Mouse (Mus musculus) left cerebral cortex, postnatal 4 days (tissue): Measurements from ENCODE around the gene Tbc1d2b. TPM values are rescaled to one million over a fixed set of nuclear protein-coding genes. Genes with fewer than 3 reads are reported as not detected.

Experiments used
- DNase-seq: peaks from one replicate; pipeline ENCODE4 v3.0.0-alpha.2; 2022
- intact Hi-C: fragments of 180-260 bp; cut with DNase I; formaldehyde crosslinking; loops from one replicate; pipeline ENCODE4 v1.15.1; 2025
- total RNA-seq, 2 experiments: library from RNA; stranded (reverse); gene quantifications; 2 replicates each; pipeline ENCODE4 v1.2.3; 2021

Tbc1d2b gene
- total RNA-seq, 2 experiments from 2014 or later, result 16.8 to 21.9 TPM

DNA sequence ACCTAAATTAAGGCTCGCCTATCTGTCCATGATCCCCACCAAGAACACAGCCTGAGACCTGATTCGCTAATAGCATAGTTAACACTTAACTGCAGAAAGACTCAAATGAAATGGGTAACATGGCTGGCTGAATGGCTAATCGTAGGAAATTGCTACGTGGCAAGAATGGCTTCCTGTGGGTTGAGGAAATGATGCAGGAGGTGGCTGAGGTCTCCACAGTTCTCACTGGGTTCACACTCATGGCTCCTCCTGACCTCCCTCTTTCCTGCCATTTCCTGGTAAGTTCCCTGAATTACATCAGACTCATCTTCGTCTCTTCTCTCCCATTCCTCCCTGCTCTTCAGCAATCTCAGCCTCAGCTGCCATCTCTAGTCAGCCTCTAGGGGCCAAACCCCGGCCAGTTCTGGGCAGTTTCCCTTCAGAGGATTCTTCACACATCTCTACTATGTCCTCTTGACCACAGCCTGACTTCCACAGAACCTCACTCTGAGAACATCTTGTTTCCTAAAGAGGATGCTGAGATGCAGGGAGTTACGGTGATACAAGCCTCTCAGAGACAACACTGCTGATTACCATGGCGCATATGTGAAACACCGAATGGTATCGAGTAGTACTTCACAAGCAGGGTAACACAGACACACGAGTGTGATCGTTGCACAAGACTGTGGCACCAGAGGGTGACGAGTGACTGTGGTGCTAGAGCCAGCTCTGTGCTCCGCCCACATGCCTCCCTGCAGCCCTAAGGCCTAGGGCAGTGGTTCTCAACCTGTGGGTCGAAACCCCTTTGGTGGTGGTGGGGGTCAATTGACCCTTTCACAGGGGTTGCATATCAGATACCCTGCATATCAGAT is 26.1 kb downstream of the Tbc1d2b start:
- intact Hi-C loops, result no loop called here

DNA sequence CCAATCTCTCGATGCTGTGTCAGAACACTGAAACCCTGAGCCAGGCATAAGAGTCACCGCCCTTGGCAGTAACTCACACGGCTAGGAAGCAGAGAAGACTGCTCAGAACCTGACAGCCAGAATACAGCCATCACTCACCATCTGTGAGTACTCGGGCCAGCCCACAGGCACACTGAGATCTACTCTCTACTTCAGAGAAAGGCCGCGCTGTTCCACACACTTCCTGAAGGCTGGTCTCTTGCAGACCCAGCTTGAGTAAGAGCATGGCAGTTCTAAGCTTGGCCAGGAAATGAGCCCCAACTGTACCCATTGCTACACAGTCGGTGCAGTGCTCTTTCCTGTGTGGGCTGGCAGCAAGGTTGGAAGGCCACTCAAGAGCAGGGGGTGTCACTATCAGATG is 27.7 kb downstream of the Tbc1d2b start:
- no peak for DNase-seq
- intact Hi-C loops, result no loop called here

More for the DNA sequence above, 26.1 kb downstream of the Tbc1d2b start:
- DNase-seq, result no peak

DNA sequence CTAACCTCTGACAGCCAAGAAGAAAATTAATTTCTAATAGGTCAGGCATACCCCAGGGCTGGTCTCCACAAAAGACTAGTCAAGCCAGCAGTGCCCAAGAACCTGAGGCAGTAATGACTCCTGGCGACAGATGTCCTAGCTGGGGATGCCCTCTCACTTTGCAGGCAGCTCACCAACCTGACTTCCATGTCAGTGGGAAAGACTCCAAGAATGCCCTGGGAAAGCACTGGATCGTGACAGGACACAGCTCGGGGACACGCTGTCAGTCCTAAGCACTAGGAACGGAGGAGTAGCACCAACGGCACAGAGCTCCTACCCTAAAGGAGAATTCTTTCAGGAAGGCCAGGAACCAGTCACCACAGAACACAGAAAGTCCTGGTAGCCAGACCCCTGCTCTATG is 28.3 kb downstream of the Tbc1d2b start:
- DNase-seq, result no peak
- intact Hi-C loops, result no loop called here

DNA sequence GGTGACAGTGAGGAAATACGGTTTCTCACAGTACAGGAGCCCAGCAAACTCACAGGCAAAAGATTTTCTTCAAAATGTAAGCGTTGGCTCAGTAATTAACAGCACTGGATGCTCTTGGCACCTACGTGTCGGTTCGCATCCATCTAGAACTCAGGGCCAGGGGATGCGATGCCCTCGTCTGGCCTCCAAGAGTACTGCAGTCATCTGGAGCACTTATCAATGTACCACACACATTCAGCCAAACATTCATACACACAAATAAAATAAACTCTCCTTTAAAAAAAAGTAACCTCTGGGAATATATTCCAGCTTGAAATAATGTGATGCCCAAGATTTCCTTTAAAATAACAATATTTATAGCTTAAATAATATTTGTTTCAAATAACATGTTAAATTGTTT is 29.0 kb downstream of the Tbc1d2b start:
- intact Hi-C loops, result no loop called here
- no peak for DNase-seq

DNA sequence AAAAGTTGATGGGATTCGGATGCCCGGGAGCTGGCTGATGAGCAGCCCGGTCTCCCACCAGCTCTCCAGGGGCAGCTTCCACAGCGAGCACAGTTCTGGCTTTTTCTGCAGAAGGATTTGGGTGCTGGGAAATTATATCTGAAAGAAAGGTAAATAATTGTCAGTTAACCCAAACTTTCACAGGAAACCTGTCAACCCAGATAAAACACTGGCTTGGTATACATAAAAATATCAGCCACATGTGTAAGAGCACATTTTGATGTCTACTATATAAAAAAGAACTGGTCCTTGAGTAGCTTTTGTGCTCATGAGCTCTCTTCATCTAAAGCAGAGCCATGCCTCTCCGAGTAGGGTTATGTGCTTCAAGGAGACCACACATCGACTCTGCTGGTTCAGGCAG is 29.6 kb downstream of the Tbc1d2b start:
- DNase-seq, result no peak
- intact Hi-C loops, result no loop called here

DNA sequence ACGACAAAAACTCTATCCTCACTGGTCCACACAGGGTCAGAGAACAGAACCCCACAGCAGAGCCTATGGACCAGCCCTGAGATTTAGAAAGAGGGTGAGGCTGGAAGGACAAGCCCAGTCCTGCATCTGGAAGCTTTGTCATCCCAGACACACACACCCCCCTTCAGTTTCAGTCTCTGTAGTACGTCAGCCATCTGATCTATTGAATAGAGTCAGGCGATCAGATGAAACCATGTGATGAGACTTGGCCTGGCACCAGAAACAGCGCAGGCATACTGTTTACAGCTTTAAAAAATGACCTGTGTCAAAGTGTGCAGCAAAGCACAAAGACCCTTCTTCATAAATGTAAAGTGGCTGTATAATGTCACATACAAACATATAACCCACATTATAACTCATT is 30.0 kb downstream of the Tbc1d2b start:
- no peak for DNase-seq
- intact Hi-C loops, result no loop called here

DNA sequence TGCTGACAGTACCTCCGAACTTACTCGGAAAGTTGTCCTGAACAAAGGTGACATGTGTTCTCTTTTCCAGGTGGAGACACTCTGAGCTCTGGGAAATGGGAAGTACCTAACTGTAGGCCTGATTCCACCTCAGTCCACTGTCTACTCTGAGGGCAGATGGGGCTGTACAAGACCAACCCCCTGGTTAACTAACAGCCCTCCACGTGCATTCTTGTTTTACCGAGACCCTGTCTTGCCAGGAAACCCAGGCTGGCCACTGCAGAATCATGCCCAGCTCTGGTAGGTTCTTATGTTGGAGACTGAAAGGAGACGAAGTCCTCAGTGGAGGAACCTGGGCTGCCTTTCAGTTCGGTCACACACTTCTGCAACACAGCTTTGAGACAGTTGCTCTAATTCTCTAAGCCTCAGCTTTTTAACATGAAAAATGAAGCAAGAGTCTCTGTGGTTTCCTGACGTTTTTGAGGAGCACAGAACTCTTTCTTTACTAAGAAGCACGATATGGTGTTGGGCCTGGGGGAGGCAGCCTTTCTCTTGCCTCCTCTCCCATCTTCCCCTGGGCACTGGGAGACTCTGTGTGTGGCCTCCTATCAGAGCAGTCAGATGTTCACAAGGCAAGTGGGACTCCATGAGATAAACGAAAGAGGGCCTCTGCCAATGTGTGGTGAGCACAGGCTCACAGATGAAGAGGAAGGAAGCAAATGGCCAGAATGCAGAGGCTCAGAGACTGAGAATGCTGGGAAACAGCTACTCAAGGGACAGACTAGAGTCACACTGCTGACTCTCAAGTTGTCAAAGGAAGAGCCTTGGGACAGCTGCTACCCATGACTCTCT is 33.2 kb downstream of the Tbc1d2b start:
- intact Hi-C loops, result no loop called here
- no peak for DNase-seq

DNA sequence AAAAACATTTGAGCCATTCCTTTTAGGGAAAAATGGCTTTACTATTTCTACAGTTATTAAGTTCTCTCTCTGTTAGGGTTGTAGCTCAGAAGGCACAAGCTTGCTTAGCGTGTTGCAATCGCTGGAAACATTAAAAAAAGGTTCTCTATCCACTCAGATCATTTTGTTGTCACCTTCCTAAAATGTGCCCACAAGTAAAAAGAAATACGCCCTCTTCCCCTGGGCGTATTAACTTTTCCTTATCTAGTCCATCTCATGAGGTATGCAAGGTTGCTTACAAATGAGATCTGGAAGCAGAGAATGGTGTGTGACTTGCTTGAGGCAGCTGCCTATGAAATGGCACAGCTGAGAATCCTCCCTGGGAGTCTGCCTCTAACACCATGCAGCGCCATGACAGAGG is 33.8 kb downstream of the Tbc1d2b start:
- intact Hi-C loops, result no loop called here
- no peak for DNase-seq

DNA sequence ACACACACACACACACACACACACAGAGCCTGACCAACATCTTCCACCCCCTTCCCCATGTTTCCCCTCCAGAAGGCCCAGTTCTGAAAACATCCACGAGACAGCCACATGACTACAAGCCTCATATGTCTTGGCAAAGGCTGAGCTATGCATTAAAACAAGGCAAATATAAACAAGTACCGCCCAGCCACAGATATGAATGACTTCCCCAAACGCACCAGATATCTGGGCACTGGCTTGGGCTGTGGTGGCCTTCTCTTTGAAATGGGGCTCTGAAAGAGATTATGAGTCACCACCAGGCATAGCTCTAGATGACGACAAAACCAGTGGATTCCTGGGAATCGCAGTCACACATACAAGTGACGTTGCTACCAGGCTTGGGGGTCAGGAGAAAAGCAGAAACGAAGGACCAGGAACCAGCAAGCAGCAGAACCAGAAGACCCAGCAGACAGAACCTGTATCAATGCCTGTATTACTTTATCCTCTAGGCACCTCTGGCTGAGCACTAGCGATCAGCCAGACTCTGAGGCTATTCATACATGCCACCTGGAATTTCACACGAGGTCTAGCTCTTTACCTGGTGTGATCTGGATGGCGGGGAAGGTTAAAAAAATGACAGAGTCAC is 35.2 kb downstream of the Tbc1d2b start:
- intact Hi-C loops, result no loop called here

DNA sequence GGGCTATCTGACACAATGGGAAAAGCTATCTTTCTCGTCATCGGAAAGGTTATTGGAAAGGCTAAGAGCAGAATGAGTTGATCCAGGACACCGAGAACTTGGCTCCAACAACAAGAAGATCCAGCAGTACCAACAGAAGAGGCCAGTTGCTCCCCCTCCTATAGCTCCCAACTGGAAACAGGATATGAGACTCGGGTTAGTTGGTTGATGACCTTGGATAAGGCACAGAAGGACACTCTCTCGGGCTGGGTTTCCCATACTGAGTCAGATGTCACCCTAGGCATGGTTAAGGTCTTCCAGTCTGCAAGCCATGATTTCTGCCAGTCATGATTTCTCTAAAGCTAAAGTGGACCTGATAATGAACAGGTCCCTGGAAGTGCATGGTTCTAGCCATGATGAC is 35.8 kb downstream of the Tbc1d2b start:
- intact Hi-C loops, result no loop called here
- no peak for DNase-seq

More for the DNA sequence above, 35.2 kb downstream of the Tbc1d2b start:
- no peak for DNase-seq

DNA sequence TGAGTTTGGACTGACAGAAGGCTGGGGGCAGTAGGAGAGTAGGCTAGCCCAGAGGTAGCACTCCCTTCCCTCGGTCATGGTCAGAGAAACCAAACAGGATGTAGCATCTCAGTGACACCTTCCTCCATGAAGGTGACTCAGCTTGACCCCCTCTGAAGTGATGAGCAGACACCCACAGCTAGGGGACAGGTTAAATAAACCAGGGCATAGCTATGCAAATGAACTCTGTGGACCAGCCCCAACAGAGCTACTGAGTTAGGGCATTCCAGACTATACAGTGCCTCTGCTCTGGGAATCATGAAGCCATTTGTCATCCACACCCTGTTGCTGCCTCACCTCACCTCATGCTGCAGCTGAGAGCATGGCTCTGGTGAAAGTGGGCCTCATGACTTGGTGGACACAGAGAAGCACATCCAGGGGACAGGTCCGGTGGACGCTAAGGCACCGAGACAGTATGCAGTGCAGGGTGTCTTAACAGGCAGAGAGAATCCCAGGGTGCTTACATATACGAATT is 36.6 kb downstream of the Tbc1d2b start:
- intact Hi-C loops, result no loop called here
- no peak for DNase-seq

DNA sequence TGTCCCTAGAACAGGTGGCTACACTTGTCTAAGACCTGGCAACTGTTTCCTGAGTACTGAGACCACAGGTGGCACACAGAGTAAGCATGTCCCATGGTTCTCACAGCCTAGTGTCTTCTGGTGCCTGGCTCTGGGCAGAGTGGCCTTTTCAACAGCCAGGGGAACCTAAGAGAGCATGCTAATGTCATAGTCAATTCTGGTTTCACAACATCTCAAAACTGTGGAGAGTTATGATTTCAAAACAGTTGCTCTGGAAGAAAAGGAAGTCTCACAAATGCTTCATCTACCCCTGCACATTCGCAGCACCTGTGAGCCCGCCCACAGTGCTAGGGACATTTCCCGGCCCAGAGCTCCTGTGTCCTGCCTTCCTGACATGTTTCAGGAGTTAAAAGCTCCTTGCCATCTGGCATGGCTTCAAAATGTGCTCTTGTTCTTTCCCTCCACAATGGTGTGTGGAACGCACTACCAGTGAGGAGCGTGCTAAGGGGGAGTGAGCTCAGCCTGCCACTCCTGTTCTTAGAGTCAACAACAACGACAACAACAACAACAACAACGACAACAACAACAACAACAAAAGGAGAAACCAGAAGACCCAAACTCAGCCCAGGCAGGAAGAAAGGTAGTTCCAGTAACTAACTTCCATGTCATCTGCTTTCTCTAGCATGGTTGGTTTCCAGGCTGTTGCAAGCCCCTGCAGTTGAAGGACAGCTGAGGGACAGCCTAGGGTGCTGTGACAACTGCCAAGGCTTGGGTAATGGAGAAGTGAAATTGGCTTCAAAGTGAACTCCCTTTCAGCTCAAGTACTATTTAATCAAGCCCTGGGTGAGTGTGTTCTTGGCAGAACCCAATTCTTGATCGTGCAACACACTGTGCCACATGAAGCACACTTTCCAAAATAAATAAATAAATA is 37.6 kb downstream of the Tbc1d2b start:
- intact Hi-C loops, result no loop called here
- no peak for DNase-seq

DNA sequence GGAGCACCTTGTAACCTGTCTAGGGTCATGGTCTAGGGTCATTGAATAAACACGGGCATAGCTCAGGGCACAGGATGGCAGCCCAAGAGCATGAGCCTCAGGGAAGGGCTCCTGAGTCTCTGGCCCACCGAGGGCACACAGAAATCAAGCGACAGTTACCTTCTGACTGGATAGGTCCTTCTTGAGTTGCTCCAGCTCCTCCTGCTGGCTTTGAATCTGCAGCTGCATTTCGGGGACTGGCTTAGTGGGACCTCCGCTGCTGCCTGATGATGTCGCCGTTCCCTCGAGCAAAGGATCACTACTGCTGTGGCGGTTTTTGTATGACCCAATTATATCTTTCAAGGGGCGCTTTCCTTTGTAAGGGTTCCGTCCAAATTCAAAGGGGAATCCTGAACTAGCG is 43.4 kb downstream of the Tbc1d2b start:
- intact Hi-C loops, result no loop called here
- no peak for DNase-seq

DNA sequence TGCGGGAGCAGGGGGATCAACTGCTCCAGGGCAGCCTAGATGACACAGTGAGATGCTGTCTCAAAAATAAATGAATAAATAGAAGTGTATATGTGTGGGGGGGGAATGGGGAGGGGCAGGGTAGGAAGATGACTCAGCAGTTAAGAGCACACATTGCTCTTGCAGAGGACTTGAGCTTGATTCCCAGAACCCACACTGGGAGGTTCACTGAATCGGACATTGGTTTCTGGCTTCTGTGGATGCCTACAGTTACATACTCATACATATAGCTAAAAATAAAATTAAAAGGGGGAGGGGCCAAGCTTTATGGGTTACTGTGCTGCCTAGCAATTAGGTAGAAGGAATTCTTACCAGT is 43.9 kb downstream of the Tbc1d2b start:
- intact Hi-C loops, result no loop called here
- DNase-seq, result no peak

DNA sequence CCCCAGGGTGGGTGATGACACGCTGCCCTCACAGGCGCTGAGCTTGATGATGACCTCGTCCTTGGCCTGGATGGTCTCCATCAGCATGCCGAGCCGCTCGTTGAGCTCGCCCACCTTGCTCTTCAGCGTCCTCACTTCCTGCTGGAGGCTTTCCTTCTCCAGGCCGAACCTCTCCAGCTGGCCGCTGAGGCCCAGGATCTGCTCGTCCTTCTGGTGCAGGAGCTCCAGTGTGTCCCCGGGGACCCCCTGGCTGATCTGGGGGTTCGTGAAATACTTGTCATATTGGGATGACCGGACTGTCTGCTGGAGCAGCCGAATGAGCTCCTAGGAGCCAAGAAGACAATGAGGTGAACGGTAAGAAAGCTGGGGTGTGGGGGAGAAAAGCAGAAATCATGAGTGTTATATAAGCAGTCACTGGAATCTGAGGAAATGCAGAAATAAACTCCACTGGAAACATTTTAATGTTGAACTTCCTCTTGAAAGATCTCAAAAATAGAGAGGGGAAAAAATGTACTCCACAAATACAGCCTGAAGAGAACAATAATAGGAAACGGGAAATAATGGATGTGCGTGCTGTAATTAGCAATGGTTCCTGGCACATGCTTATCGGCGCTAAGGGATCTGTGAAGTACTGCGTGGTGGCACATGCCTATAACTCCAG is 44.4 kb downstream of the Tbc1d2b start:
- intact Hi-C loops, result no loop called here
- no peak for DNase-seq

DNA sequence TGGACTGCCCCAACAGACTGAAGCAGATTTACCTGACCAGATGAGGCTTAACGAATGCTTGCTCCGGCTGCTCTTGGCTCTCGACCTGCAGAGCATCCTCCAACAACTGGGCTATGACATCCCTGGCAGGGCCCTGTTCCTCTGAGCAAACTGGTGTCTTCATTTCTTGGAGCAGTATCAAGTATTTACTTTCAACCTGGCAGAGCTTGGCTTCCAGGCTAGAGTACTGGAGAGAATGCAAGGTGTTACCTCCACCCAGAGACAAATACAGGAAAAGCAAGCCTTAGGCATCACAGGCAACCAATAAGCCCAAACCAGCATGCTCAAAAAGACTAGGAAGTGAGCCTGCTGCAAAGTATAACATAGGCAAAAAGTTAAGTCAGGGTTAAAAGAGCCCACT is 48.3 kb downstream of the Tbc1d2b start:
- no peak for DNase-seq
- intact Hi-C loops, result no loop called here

DNA sequence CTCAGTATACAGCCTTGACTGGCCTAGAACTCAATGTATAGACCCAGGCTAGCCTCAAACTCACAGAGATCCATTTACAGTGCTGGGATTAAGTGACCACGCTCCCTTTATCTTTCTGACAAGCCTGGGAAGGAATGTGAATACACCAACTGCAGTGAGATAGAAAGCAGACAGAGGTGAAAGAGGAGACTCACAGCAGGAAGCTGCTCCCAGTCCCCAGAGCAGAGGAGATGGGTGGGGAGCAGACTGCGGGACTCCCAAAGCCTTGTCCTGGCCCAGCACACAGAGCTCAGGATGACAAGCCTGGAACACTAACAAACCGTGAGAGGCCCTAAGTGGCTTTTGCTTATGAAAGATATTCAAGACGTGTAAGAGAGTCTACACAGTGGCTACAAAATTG is 53.1 kb downstream of the Tbc1d2b start:
- intact Hi-C loops, result no loop called here
- no peak for DNase-seq

DNA sequence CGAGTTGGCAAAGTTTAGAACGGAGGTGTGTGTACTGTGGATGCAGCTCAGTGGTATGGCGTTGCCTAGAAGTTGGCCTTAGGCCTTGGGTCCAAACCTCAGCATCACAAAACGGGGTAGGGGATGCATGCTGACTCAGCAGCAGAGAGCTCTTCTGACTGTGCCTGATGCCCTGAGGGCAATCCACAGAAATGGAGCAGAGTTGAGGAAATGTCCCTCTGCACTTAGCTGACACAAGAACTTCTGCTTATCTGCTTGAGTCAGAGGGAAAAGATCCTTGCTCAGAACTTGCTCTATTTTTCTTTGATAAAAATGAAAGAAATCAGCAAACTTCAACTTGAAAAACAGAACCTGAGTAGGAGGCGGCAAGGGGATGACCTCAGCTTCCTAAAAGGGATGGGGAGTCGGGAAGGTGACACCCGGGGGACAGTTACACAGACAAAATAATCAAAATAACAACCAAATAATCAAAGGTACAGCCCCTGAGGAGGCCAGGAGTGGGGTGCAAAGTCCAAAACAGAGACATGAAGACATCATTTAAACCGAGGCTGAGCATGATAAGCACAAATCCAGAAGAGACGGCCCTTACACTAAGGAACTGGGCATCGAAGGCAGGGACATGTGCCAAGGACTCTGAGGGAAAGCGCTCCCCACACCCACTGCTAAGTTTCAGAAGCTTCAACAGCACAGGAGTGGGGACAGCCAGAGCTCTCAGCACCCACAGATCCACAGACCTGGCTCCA is 54.2 kb downstream of the Tbc1d2b start:
- DNase-seq, result no peak
- intact Hi-C loops, result no loop called here

DNA sequence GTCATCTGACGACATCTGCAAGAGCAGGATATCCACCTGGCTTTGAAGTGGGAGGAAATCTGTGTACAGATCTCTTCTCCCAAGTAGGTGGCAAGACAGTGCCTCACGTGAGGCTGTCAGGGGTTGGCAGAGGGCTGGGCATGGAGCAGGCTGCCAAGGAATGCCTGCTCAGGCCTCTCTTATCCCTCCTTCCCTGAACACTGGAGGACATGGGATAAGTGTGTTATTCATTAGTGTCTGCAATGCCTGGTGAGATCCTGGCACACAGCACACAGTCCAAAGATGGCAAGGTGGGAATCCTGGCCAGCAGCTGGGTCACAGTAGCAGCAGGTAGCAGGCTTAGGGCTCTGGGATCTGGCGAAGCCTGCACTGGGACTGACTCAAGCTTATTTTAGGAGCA is 57.5 kb downstream of the Tbc1d2b start:
- intact Hi-C loops, result no loop called here

More for the DNA sequence above, 57.5 kb downstream of the Tbc1d2b start:
- no peak for DNase-seq
